Comparison of ENCODE assay signal across 18 mouse cellular contexts in the genomic region with DNA sequence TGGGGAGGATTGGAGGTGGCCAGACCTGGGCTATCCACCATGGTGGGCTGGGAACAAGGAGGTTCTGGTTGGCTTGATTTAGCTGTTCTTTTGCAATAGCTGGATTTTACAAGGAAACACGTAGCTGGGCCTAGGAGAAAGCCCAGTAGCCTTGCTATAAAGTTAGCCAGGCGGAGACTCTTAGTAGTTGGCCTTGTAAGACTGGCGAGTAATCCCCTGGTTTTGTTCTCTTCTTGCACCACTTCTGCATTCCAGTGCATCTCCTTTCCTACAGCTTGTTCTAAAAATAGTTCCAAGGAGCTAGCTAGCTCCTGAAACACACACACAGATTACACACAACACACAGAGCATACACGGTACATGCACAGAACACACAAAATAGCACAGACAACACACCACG. TPM values are rescaled to one million over a fixed set of nuclear protein-coding genes. Genes with fewer than 3 reads are reported as not detected.
DNase-seq lines count a peak whose midpoint lies in the region; ATAC-seq and TF ChIP-seq lines count a peak whose summit lies in the region.
"Had no signal": no experiment of that assay in that cellular context is flagged by ENCODE, and none has a peak within 500 bp of the region (broad histone marks: within the 10 kb centered on the region; RNA-seq: fewer than 3 reads in every experiment).

No protein-coding gene starts in this region.

- TF ChIP-seq CTCF in hindbrain, postnatal 0 days (IDR thresholded peaks at IDR 0.05; ENCODE audit: low read depth): no peak
- no peak for TF ChIP-seq CTCF in testis, adult 2 months (IDR thresholded peaks at IDR 0.05; ENCODE audit: control insufficient read depth, insufficient read depth, insufficient replicate concordance, low read depth, low read length)
- TF ChIP-seq CTCF in cerebellum, adult 2 months (IDR thresholded peaks at IDR 0.05; ENCODE audit: borderline replicate concordance, insufficient read depth, low read depth, low read length): no peak

- H3K4me1 ChIP-seq in hindbrain, postnatal 0 days (ENCODE audit: insufficient read depth, low read length): peaks cover 31% of the 10 kb centered on the region
- H3K4me1 ChIP-seq in hindbrain, embryonic 12.5 days: peaks cover 22% of the 10 kb centered on the region
- peaks cover 14% of the 10 kb centered on the region for H3K4me1 ChIP-seq in testis, adult 2 months (ENCODE audit: control insufficient read depth, insufficient read depth, low read length)
- peaks cover 94% of the 10 kb centered on the region for H3K4me1 ChIP-seq in heart, embryonic 16.5 days (ENCODE audit: control insufficient read depth, insufficient read depth, low read length)
- H3K4me1 ChIP-seq in cerebellum, adult 2 months (ENCODE audit: control insufficient read depth, insufficient read depth, low read length): peaks cover 26% of the 10 kb centered on the region

- no peaks in the 10 kb centered on the region for H3K9me3 ChIP-seq in hindbrain, postnatal 0 days (ENCODE audit: low read length)
- no peaks in the 10 kb centered on the region for H3K9me3 ChIP-seq in hindbrain, embryonic 12.5 days (replicated peaks)
- H3K9me3 ChIP-seq in heart, embryonic 16.5 days (replicated peaks; ENCODE audit: control insufficient read depth, low read length): no peaks in the 10 kb centered on the region
- H3K9me3 ChIP-seq: intestine, embryonic 15.5 days; megakaryocyte, embryonic 14.5 days had no signal

- DNase-seq in hindbrain, postnatal 0 days (ENCODE audit: low spot score): no peak
- no peak for DNase-seq in testis, postnatal 10 days (ENCODE audit: low spot score)
- DNase-seq in cerebellum, adult 2 months: no peak
- DNase-seq in spleen, postnatal 10 days (ENCODE audit: low spot score in 2 of 2): no peak
- DNase-seq: adrenal gland, postnatal 10 days; cerebellum, postnatal 14 days; forebrain, postnatal 0 days; gastrocnemius, postnatal 10 days; kidney, postnatal 36 days; liver; retina, postnatal 1 day; spleen, adult 18-20 months had no signal

- WGBS in hindbrain, postnatal 0 days: 82% methylated on average over 5 of the region's 5 CpGs
- WGBS in hindbrain, embryonic 12.5 days: 88% methylated on average over 5 of the region's 5 CpGs
- 50% methylated on average over 5 of the region's 5 CpGs for WGBS in heart, embryonic 16.5 days
- 89% methylated on average over 5 of the region's 5 CpGs for WGBS in cerebellum, adult 2 months

- no peaks in the 10 kb centered on the region for H3K36me3 ChIP-seq in hindbrain, postnatal 0 days (ENCODE audit: insufficient read depth, low read length)
- no peaks in the 10 kb centered on the region for H3K36me3 ChIP-seq in hindbrain, embryonic 12.5 days
- H3K36me3 ChIP-seq in testis, adult 2 months (ENCODE audit: control insufficient read depth, insufficient read depth, low read length): no peaks in the 10 kb centered on the region
- H3K36me3 ChIP-seq in heart, embryonic 16.5 days (ENCODE audit: control insufficient read depth, insufficient read depth): peaks cover 27% of the 10 kb centered on the region

- no peak overlapping the region for H3K9ac ChIP-seq in hindbrain, postnatal 0 days (replicated peaks; ENCODE audit: low read length)
- H3K9ac ChIP-seq in hindbrain, embryonic 12.5 days: no peak overlapping the region
- H3K9ac ChIP-seq in heart, embryonic 16.5 days (ENCODE audit: low read length): peak overlapping the region; percentile 30
- H3K9ac ChIP-seq: forebrain, postnatal 0 days; intestine, embryonic 15.5 days had no signal

- TF ChIP-seq POLR2A in testis, adult 2 months (IDR thresholded peaks at IDR 0.05; ENCODE audit: control insufficient read depth, low read depth, low read length): no peak
- TF ChIP-seq POLR2A in cerebellum, adult 2 months (IDR thresholded peaks at IDR 0.05; ENCODE audit: borderline replicate concordance, insufficient read depth, low read length): no peak

- no peak for ATAC-seq in hindbrain, postnatal 0 days
- ATAC-seq in hindbrain, embryonic 12.5 days (ENCODE audit: low FRiP score): no peak
- ATAC-seq in heart, embryonic 16.5 days (replicated peaks; ENCODE audit: extremely low read depth, insufficient read depth, low FRiP score): no peak
- ATAC-seq: CD4-positive, CD25-positive, alpha-beta regulatory T cell, adult 4 months; forebrain, postnatal 0 days; intestine, embryonic 15.5 days had no signal

- no peaks in the 10 kb centered on the region for H3K27me3 ChIP-seq in hindbrain, postnatal 0 days (ENCODE audit: insufficient read depth, low read length)
- no peaks in the 10 kb centered on the region; the same call in 1 of the 2 replicates for H3K27me3 ChIP-seq in hindbrain, embryonic 12.5 days
- H3K27me3 ChIP-seq in testis, adult 2 months (ENCODE audit: control insufficient read depth, insufficient read depth, low read length): no peaks in the 10 kb centered on the region
- no peaks in the 10 kb centered on the region for H3K27me3 ChIP-seq in heart, embryonic 16.5 days (ENCODE audit: control insufficient read depth, insufficient read depth, low read length)
- no peaks in the 10 kb centered on the region for H3K27me3 ChIP-seq in cerebellum, adult 2 months (ENCODE audit: control insufficient read depth, insufficient read depth, low read length)
- H3K27me3 ChIP-seq: intestine, embryonic 15.5 days; megakaryocyte, embryonic 14.5 days had no signal

- H3K4me2 ChIP-seq in hindbrain, postnatal 0 days (ENCODE audit: low read depth, low read length): no peak overlapping the region
- no peak overlapping the region for H3K4me2 ChIP-seq in hindbrain, embryonic 12.5 days (replicated peaks)
- peak overlapping the region; percentile 17; the same call in 1 of the 2 replicates for H3K4me2 ChIP-seq in heart, embryonic 16.5 days (ENCODE audit: low read depth, low read length)
- H3K4me2 ChIP-seq: intestine, embryonic 15.5 days had no signal

- peak overlapping the region; percentile 48; the same call in 1 of the 2 replicates for H3K27ac ChIP-seq in hindbrain, postnatal 0 days
- H3K27ac ChIP-seq in hindbrain, embryonic 12.5 days: no peak overlapping the region
- H3K27ac ChIP-seq in testis, adult 2 months (ENCODE audit: control insufficient read depth, insufficient read depth, low read depth, low read length): peak overlapping the region; percentile 22; the same call in 1 of the 2 replicates
- H3K27ac ChIP-seq in heart, embryonic 16.5 days (ENCODE audit: low read length): peak overlapping the region; percentile 92
- H3K27ac ChIP-seq in cerebellum, adult 2 months (ENCODE audit: insufficient read depth, low read length): no peak overlapping the region
- H3K27ac ChIP-seq: intestine, embryonic 15.5 days had no signal

- no peak overlapping the region for H3K4me3 ChIP-seq in hindbrain, postnatal 0 days (ENCODE audit: low read length)
- no peak overlapping the region for H3K4me3 ChIP-seq in hindbrain, embryonic 12.5 days
- H3K4me3 ChIP-seq in testis, adult 2 months (ENCODE audit: control insufficient read depth, low read depth, low read length): no peak overlapping the region
- H3K4me3 ChIP-seq in heart, embryonic 16.5 days (ENCODE audit: low read length): no peak overlapping the region
- H3K4me3 ChIP-seq in cerebellum, adult 2 months (replicated peaks; ENCODE audit: insufficient read depth, low read depth, low read length): no peak overlapping the region
- H3K4me3 ChIP-seq: intestine, embryonic 15.5 days; megakaryocyte, embryonic 14.5 days had no signal

RNA-seq across cellular contexts. Expression of a gene that starts 15.4 kb away (rescaled TPM):
- 4.5 and 6.7 TPM in 2 replicates for total RNA-seq in hindbrain, postnatal 0 days (2014; rRNA removed)
- polyA plus RNA-seq in hindbrain, postnatal 0 days (2015; fragmentation: Nextera tagmentation; extraction: Ambion mirVana): 4.7 and 5.2 TPM in 2 replicates
- 5.6 and 6.4 TPM in 2 replicates for polyA plus RNA-seq in hindbrain, embryonic 12.5 days (2016; fragmentation: Nextera tagmentation; extraction: Ambion mirVana)
- 18.1 and 21.1 TPM in 2 replicates for polyA plus RNA-seq in testis, adult 2 months (2012; rRNA removed)
- polyA plus RNA-seq in heart, embryonic 16.5 days (2015; fragmentation: Nextera tagmentation; extraction: Ambion mirVana): 22.7 and 25.9 TPM in 2 replicates
- polyA plus RNA-seq in cerebellum, adult 2 months (2012; rRNA removed): 17.3 and 19.0 TPM in 2 replicates

Comparison
In these comparisons a context has a peak if more than half of its experiments do, and no peak if none do; other contexts are left out.
1. H3K27ac ChIP-seq: peak in hindbrain, postnatal 0 days (single experiment), testis, adult 2 months (single experiment) and heart, embryonic 16.5 days (single experiment); none in hindbrain, embryonic 12.5 days (single experiment) and cerebellum, adult 2 months (single experiment).